Mouse (Mus musculus): Measurements from ENCODE around the gene Neurl4. TPM values are rescaled to one million over a fixed set of nuclear protein-coding genes. Genes with fewer than 3 reads are reported as not detected.
A peak's percentile ranks its signal among the peaks of the same experiment; 100 is the strongest.

The Neurl4 gene
- polyA plus RNA-seq, 1 experiment from 2014 or later = 9.7 TPM

DNA sequence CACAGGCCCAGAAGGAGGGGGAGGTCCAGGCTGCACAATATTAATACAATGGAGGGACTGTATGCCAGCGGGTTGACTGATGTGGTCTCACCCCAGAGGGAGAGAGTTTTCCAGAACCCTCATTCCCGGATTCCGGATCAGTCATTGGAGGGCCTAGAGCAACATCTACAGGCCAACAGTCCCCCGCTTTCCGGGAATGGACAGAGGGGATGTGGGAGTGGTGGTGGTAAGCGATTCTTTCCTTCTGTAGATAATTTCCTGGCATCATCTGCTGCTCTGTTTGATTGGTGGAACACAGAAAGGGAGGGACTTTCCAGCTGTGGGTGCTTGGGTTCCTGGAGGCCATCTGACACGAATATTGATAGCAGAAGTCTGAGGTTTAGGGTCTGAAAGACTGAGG lies 24.7 kb upstream of the Neurl4 start:
- DNase-seq (ENCODE audit: low spot score) (peak; percentile 69), ATAC-seq (replicated peaks; ENCODE audit: low FRiP score, low read depth) (no peak)
- Histone ChIP-seq H3K27ac (0 out of 2 replicates have a peak overlapping the region, but pooled peaks have one; percentile 25), H3K9me3 (replicated peaks; ENCODE audit: low read length) (no peaks in the 10 kb centered on the region), H3K4me1 (replicated peaks; ENCODE audit: insufficient read depth, low read length) (peaks cover 21% of the 10 kb centered on the region), H3K9ac (ENCODE audit: low read depth, low read length) (no peak overlapping the region), H3K27me3 (ENCODE audit: insufficient read depth, low read length) (no peaks in the 10 kb centered on the region), H3K36me3 (ENCODE audit: insufficient read depth, low read length) (no peaks in the 10 kb centered on the region), H3K4me2 (ENCODE audit: low read length) (no peak overlapping the region), H3K4me3 (replicated peaks; ENCODE audit: low read depth, low read length) (no peak overlapping the region)
- 48% methylated on average over 7 of the region's 7 CpGs for WGBS
- TF ChIP-seq CTCF (IDR thresholded peaks at IDR 0.05; ENCODE audit: low read depth) = peak; percentile 18; the same call in 1 of the 2 replicates

DNA sequence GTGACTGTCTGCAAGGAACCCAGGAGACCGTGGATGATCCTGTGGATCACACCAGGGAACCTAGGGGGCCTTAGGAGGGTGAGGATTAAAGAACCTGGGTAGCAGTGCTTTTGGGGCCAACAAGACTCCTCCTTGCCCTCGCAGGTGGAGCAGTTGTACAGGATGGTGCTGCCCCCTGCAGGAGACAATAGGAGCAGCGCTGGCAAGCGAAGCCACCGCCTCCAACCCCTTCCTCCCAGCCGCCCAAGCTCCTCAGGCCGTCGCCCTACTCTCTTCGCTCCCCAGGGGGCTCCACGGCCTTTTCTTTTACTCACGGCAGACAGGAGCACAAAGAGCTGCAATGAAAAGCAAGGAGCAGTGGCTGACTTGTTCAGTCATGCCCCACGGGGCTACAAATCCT lies 24.0 kb upstream of the Neurl4 start:
- peak; percentile 95 for DNase-seq (ENCODE audit: low spot score)
- Histone ChIP-seq H3K4me3 (replicated peaks; ENCODE audit: low read depth, low read length) (no peak overlapping the region), H3K27ac (0 out of 2 replicates have a peak overlapping the region, but pooled peaks have one; percentile 25), H3K27me3 (ENCODE audit: insufficient read depth, low read length) (no peaks in the 10 kb centered on the region), H3K4me2 (ENCODE audit: low read length) (peak overlapping the region; percentile 9; the same call in 1 of the 2 replicates), H3K4me1 (replicated peaks; ENCODE audit: insufficient read depth, low read length) (peaks cover 27% of the 10 kb centered on the region), H3K9me3 (replicated peaks; ENCODE audit: low read length) (no peaks in the 10 kb centered on the region), H3K9ac (ENCODE audit: low read depth, low read length) (no peak overlapping the region), H3K36me3 (ENCODE audit: insufficient read depth, low read length) (no peaks in the 10 kb centered on the region)
- peak; percentile 43 for ATAC-seq (replicated peaks; ENCODE audit: low FRiP score, low read depth)
- peak; percentile 97 for TF ChIP-seq CTCF (IDR thresholded peaks at IDR 0.05; ENCODE audit: low read depth)
- WGBS = 5% methylated on average over 12 of the region's 12 CpGs

DNA sequence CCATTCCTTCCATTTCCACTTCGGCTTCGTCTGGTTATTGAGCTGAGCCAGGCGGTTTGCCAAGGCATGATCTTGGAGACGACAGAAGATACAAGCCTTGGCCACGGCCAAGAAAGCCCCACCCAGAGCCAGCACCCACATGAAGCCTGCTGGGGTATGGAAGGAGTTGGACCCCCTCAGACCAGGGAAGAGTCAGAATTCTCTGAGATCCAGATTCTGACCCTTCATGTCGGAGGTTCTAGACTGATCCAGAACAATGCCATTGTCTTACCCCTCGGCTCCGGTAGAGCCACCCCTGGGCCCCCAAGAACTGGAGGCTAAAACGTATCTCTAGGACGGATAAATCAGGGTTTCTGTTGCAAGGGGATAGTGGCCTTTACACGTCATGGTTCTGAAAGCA lies 23.0 kb upstream of the Neurl4 start, which contains the start of gene Tmem95:
Gene Tmem95, minus strand, starts transcription at position 141 of the 400 bp plus-strand sequence.
- no peak for TF ChIP-seq CTCF (IDR thresholded peaks at IDR 0.05; ENCODE audit: low read depth)
- Histone ChIP-seq H3K9ac (ENCODE audit: low read depth, low read length) (no peak within 1 kb of the TSS), H3K36me3 (ENCODE audit: insufficient read depth, low read length) (no peaks in the 10 kb centered on the region), H3K27me3 (ENCODE audit: insufficient read depth, low read length) (no peaks in the 10 kb centered on the region), H3K4me2 (ENCODE audit: low read length) (peak within 1 kb of the TSS; percentile 82), H3K4me1 (replicated peaks; ENCODE audit: insufficient read depth, low read length) (peaks cover 27% of the 10 kb centered on the region), H3K4me3 (replicated peaks; ENCODE audit: low read depth, low read length) (no peak within 1 kb of the TSS), H3K9me3 (replicated peaks; ENCODE audit: low read length) (no peaks in the 10 kb centered on the region), H3K27ac (0 out of 2 replicates have a peak within 1 kb of the TSS, but pooled peaks have one; percentile 25)
- ATAC-seq (replicated peaks; ENCODE audit: low FRiP score, low read depth) (no peak), DNase-seq (ENCODE audit: low spot score) (no peak)
- 84% methylated on average over 11 of the region's 11 CpGs for WGBS

DNA sequence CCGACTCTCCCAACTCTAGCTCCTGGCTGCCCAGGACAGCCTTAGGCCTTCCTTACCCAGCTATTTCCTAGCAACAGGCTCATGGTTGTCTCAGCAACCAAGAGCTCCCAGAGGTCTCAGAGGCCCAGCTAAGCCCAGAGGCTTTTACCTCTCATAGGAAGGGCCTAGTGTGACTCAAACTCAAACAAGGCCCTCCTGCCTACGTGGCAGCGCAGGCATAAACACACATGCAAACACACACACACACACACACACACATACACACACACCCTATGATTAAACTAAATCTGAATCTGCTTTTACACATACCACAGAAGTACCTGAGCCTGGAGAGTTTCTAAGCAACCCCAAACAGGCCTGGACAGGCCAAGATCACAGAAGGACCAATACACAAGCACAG lies 22.5 kb upstream of the Neurl4 start:
- no peak for TF ChIP-seq CTCF (IDR thresholded peaks at IDR 0.05; ENCODE audit: low read depth)
- DNase-seq (ENCODE audit: low spot score) (no peak), ATAC-seq (replicated peaks; ENCODE audit: low FRiP score, low read depth) (no peak)
- H3K4me1 ChIP-seq (replicated peaks; ENCODE audit: insufficient read depth, low read length) = peaks cover 27% of the 10 kb centered on the region
- H3K4me3 ChIP-seq (replicated peaks; ENCODE audit: low read depth, low read length) = no peak overlapping the region
- no peak overlapping the region for H3K27ac ChIP-seq
- 90% methylated on average over 3 of the region's 3 CpGs for WGBS
- no peaks in the 10 kb centered on the region for H3K36me3 ChIP-seq (ENCODE audit: insufficient read depth, low read length)
- 0 out of 2 replicates have a peak overlapping the region, but pooled peaks have one; percentile 82 for H3K4me2 ChIP-seq (ENCODE audit: low read length)
- H3K9me3 ChIP-seq (replicated peaks; ENCODE audit: low read length) = no peaks in the 10 kb centered on the region
- no peak overlapping the region for H3K9ac ChIP-seq (ENCODE audit: low read depth, low read length)
- no peaks in the 10 kb centered on the region for H3K27me3 ChIP-seq (ENCODE audit: insufficient read depth, low read length)

DNA sequence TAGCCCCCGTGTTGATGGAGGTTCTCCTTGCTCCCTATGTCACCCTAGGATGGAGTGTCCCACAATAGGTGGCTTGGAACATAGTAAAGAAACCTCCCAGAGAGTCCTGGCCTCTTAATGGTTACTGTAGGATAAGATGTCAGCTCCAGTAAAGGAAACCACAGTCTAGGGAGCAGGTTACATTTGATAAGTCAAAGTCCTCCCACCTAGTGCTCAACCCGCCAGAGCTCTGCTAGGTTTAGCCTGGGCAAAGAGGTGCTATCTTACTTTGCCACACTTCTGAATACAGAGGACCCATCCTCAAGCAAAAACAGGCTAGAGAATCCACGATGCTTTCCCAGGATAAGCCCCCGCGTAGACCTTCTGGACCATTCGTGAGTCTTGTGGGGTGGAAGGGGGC lies 21.9 kb upstream of the Neurl4 start:
- TF ChIP-seq CTCF (IDR thresholded peaks at IDR 0.05; ENCODE audit: low read depth) = no peak
- Histone ChIP-seq H3K9ac (ENCODE audit: low read depth, low read length) (peak overlapping the region; percentile 59; the same call in 1 of the 2 replicates), H3K4me2 (ENCODE audit: low read length) (peak overlapping the region; percentile 82), H3K4me1 (replicated peaks; ENCODE audit: insufficient read depth, low read length) (peaks cover 27% of the 10 kb centered on the region), H3K4me3 (replicated peaks; ENCODE audit: low read depth, low read length) (peak overlapping the region; percentile 46), H3K9me3 (replicated peaks; ENCODE audit: low read length) (no peaks in the 10 kb centered on the region), H3K27ac (no peak overlapping the region), H3K36me3 (ENCODE audit: insufficient read depth, low read length) (no peaks in the 10 kb centered on the region), H3K27me3 (ENCODE audit: insufficient read depth, low read length) (no peaks in the 10 kb centered on the region)
- no peak for ATAC-seq (replicated peaks; ENCODE audit: low FRiP score, low read depth)
- no peak for DNase-seq (ENCODE audit: low spot score)
- 80% methylated on average over 6 of the region's 6 CpGs for WGBS

DNA sequence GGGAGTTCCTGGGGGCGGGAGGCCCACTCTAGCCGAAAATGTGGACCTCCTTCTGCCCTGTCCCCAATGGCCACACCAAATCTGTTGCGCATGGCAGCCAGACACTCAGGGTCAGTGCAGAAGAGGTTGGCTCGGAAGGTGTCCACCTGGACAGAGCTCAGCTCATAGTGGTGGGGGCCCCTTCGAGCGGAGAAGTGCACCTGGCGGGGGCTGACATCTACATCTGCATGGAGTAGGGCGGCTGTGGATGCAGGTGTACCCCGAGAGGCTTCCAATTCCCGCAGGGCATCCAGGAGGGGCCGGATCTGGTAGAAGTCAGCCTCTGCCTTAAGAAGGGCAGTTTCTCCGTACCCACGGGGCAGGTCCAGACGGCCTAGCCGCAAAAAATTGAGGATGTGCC lies 21.2 kb upstream of the Neurl4 start:
- ATAC-seq (replicated peaks; ENCODE audit: low FRiP score, low read depth) (no peak), DNase-seq (ENCODE audit: low spot score) (no peak)
- Histone ChIP-seq H3K4me3 (replicated peaks; ENCODE audit: low read depth, low read length) (peak overlapping the region; percentile 46), H3K9me3 (replicated peaks; ENCODE audit: low read length) (no peaks in the 10 kb centered on the region), H3K27me3 (ENCODE audit: insufficient read depth, low read length) (no peaks in the 10 kb centered on the region), H3K27ac (peak overlapping the region; percentile 42; the same call in 1 of the 2 replicates), H3K36me3 (ENCODE audit: insufficient read depth, low read length) (no peaks in the 10 kb centered on the region), H3K4me2 (ENCODE audit: low read length) (peak overlapping the region; percentile 82), H3K4me1 (replicated peaks; ENCODE audit: insufficient read depth, low read length) (peaks cover 27% of the 10 kb centered on the region), H3K9ac (ENCODE audit: low read depth, low read length) (peak overlapping the region; percentile 59)
- WGBS = 49% methylated on average over 15 of the region's 15 CpGs
- TF ChIP-seq CTCF (IDR thresholded peaks at IDR 0.05; ENCODE audit: low read depth) = no peak

DNA sequence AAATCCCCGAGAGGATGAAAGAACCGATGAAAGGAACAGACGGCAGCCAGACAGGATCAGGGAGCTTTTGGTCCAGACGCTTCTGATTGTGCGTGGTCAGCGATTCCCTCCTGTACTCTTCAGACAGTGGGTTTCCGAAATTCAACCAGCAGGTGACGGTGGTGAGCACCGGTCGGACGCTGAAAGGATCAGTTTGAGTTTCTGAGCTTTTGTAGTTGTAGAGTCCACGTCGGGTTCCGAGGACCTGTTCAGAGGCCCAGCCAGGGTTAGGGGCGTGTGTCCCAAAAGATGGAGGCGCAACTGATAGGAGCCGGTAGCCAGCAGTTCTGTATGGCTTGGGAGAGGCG lies 20.4 kb upstream of the Neurl4 start:
- peak; percentile 38; the same call in 1 of the 2 replicates for ATAC-seq (replicated peaks; ENCODE audit: low FRiP score, low read depth)
- under 1% methylated on average over 18 of the region's 18 CpGs for WGBS
- no peaks in the 10 kb centered on the region for H3K36me3 ChIP-seq (ENCODE audit: insufficient read depth, low read length)
- DNase-seq (ENCODE audit: low spot score) = peak; percentile 92
- peak overlapping the region; percentile 82 for H3K4me2 ChIP-seq (ENCODE audit: low read length)
- H3K9me3 ChIP-seq (replicated peaks; ENCODE audit: low read length) = no peaks in the 10 kb centered on the region
- peak; percentile 82 for TF ChIP-seq CTCF (IDR thresholded peaks at IDR 0.05; ENCODE audit: low read depth)
- H3K4me1 ChIP-seq (replicated peaks; ENCODE audit: insufficient read depth, low read length) = peaks cover 27% of the 10 kb centered on the region
- H3K9ac ChIP-seq (ENCODE audit: low read depth, low read length) = peak overlapping the region; percentile 59
- H3K4me3 ChIP-seq (replicated peaks; ENCODE audit: low read depth, low read length) = peak overlapping the region; percentile 46
- no peaks in the 10 kb centered on the region for H3K27me3 ChIP-seq (ENCODE audit: insufficient read depth, low read length)
- peak overlapping the region; percentile 91 for H3K27ac ChIP-seq
